Mouse (Mus musculus): ENCODE measurements at regions not wholly inside any gene's neighbourhood (a gene's known extent, or its start where the extent isn't known, plus 50 kb on each side); places are given as distances from the start of the nearest gene placed in this dataset.

DNA sequence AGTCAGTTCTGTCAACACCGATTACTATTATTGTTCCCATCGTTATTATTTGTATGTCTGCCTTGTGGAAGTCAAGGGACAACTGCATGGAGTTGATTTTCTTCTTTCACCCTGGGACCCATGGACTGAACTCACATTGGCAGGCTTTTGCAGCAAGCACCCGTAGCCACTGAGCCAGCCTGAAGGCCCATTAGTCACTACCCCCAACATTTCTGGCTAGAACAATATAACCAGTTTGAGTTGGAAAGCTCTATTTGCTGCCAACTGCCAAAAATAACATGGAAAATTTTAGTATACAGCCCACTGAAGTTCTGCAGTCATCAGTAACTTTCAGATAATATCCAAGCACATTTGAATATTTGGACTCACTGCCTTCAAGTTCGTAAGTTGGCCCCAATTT is 133.9 kb downstream of the Nuf2 start:
- H3K4me2 ChIP-seq, result no peak overlapping the region
- WGBS, result 87% methylated on average over 4 of the region's 4 CpGs
- H3K9me3 ChIP-seq (ENCODE audit: control insufficient read depth, low read length), result no peaks in the 10 kb centered on the region

DNA sequence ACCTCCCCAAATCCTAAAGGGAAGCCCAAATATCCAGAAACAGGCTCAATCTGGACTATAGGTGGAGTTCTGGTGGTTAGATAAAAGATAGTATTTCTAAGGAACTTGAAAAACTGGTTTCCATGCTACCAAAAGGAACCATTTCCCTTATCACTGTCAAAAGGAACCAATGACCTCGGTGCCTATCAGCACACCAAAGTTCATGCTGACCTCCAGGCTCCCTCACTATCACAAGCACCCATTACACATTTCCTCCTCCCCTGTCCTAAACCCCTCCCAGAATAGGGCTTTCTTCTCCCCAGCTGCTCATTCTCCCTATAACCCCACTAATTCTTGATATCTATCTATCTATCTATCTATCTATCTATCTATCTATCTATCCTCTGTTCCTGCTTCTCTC is 144.2 kb downstream of the Nuf2 start:
- 22% methylated on average over 1 of the region's 1 CpGs for WGBS
- no peak overlapping the region for H3K27ac ChIP-seq (ENCODE audit: low read depth, low read length)
- no peak overlapping the region for H3K9ac ChIP-seq (ENCODE audit: low read depth, low read length)
- H3K9me3 ChIP-seq (ENCODE audit: control insufficient read depth, low read length), result no peaks in the 10 kb centered on the region
- no peaks in the 10 kb centered on the region for H3K4me1 ChIP-seq (replicated peaks; ENCODE audit: control insufficient read depth, insufficient read depth, low read length)
- H3K36me3 ChIP-seq (ENCODE audit: control insufficient read depth, insufficient read depth, low read length), result no peaks in the 10 kb centered on the region
- H3K4me2 ChIP-seq, result no peak overlapping the region
- H3K27me3 ChIP-seq (replicated peaks; ENCODE audit: control insufficient read depth, insufficient read depth, low read length), result no peaks in the 10 kb centered on the region
- DNase-seq (ENCODE audit: low spot score) (no peak), ATAC-seq (replicated peaks; ENCODE audit: low FRiP score) (no peak)
- H3K4me3 ChIP-seq (ENCODE audit: low read depth, low read length), result no peak overlapping the region

More for the DNA sequence above, 133.9 kb downstream of the Nuf2 start:
- Histone ChIP-seq H3K27ac (ENCODE audit: low read depth, low read length) (no peak overlapping the region), H3K27me3 (replicated peaks; ENCODE audit: control insufficient read depth, insufficient read depth, low read length) (no peaks in the 10 kb centered on the region), H3K36me3 (ENCODE audit: control insufficient read depth, insufficient read depth, low read length) (no peaks in the 10 kb centered on the region), H3K4me3 (ENCODE audit: low read depth, low read length) (no peak overlapping the region), H3K9ac (ENCODE audit: low read depth, low read length) (no peak overlapping the region), H3K4me1 (replicated peaks; ENCODE audit: control insufficient read depth, insufficient read depth, low read length) (no peaks in the 10 kb centered on the region)
- ATAC-seq (replicated peaks; ENCODE audit: low FRiP score) (no peak), DNase-seq (ENCODE audit: low spot score) (no peak)

DNA sequence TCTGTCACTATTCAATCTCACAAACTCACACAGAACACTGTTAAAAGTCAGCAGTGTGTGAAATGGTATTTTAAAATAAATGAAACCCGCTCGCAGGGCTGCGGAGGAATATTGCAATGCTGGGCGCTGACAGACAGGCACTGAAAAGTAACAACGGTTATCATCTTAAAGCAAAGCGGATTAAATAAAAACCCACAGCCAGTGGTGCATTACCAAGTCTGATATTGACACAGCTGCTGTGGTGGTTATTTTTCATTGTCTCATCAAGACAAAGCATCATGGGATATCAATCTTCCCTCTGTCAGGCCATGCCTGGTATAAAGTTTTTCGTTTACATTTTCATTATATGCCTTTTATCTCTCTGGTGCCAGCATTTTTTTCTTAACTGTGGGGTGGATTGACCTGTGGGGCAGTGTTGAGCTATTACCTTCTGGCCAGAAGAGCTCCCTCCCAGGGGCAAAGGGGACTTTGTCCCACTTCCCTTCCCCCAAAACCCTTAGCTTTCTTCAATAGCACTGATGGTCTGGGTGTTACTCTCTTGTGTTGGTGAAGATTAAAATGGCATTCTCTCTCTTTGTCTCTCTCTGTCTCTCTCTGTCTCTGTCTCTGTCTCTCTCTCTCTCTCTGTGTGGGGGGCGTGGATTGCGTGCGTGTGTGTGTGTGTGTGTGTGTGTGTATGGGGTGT is 145.4 kb downstream of the Nuf2 start:
- ATAC-seq (replicated peaks; ENCODE audit: low FRiP score), result no peak

DNA sequence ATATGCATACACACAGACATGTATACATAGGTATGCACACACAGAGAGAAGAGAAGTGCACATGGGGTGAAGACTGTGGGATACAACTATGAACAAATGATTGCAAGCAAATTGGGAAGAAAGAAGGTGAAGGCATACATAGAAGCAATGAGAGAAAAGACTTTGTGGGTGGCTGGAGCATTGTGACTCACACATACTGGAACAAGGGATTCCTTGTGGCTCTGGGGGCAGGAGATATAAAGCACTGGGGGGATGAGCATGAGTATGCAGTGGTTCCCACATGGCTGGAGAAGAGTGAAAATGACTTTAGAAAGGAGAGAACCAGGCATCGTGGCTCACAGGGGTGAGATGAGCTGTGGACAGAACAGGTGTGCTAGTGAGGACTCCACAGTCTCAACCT is 156.6 kb downstream of the Nuf2 start:
- ATAC-seq (replicated peaks; ENCODE audit: low FRiP score) (no peak), DNase-seq (ENCODE audit: low spot score) (no peak)
- no peaks in the 10 kb centered on the region for H3K36me3 ChIP-seq (ENCODE audit: control insufficient read depth, insufficient read depth, low read length)
- H3K9ac ChIP-seq (ENCODE audit: low read depth, low read length), result no peak overlapping the region
- no peaks in the 10 kb centered on the region for H3K4me1 ChIP-seq (replicated peaks; ENCODE audit: control insufficient read depth, insufficient read depth, low read length)
- no peak overlapping the region for H3K4me2 ChIP-seq
- H3K9me3 ChIP-seq (ENCODE audit: control insufficient read depth, low read length), result no peaks in the 10 kb centered on the region
- H3K27ac ChIP-seq (ENCODE audit: low read depth, low read length), result no peak overlapping the region
- WGBS, result 76% methylated on average over 1 of the region's 1 CpGs
- H3K4me3 ChIP-seq (ENCODE audit: low read depth, low read length), result no peak overlapping the region
- no peaks in the 10 kb centered on the region for H3K27me3 ChIP-seq (replicated peaks; ENCODE audit: control insufficient read depth, insufficient read depth, low read length)

More for the DNA sequence above, 145.4 kb downstream of the Nuf2 start:
- H3K27me3 ChIP-seq (replicated peaks; ENCODE audit: control insufficient read depth, insufficient read depth, low read length), result no peaks in the 10 kb centered on the region
- DNase-seq (ENCODE audit: low spot score), result no peak
- no peak overlapping the region for H3K4me3 ChIP-seq (ENCODE audit: low read depth, low read length)
- no peak overlapping the region for H3K9ac ChIP-seq (ENCODE audit: low read depth, low read length)
- no peaks in the 10 kb centered on the region for H3K36me3 ChIP-seq (ENCODE audit: control insufficient read depth, insufficient read depth, low read length)
- H3K9me3 ChIP-seq (ENCODE audit: control insufficient read depth, low read length), result no peaks in the 10 kb centered on the region
- no peaks in the 10 kb centered on the region for H3K4me1 ChIP-seq (replicated peaks; ENCODE audit: control insufficient read depth, insufficient read depth, low read length)
- WGBS, result 72% methylated on average over 10 of the region's 10 CpGs
- no peak overlapping the region for H3K4me2 ChIP-seq
- no peak overlapping the region for H3K27ac ChIP-seq (ENCODE audit: low read depth, low read length)

DNA sequence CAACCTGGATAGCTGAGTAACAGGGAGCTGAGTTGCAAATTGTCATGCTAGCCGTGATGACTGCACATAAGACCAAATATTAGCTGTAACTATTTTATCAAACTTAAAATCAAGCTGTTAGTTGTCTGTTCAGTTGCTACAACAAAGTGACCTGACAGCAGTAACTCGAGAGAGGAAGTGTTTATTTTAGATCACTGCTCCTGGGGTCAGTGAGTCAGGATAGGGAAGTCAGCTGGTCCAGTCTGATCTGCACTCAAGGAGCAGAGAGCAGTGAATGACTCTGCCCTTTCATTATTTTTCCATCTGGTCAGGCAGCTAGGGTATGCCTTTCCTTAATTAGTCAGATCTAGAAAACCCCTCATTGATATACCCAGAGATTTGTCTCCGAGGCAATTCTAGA is 162.5 kb downstream of the Nuf2 start:
- ATAC-seq (replicated peaks; ENCODE audit: low FRiP score), result 0 out of 2 replicates have a peak, but pooled peaks have one; percentile 51
- Histone ChIP-seq H3K4me1 (replicated peaks; ENCODE audit: control insufficient read depth, insufficient read depth, low read length) (no peaks in the 10 kb centered on the region), H3K27ac (ENCODE audit: low read depth, low read length) (no peak overlapping the region), H3K4me3 (ENCODE audit: low read depth, low read length) (no peak overlapping the region), H3K36me3 (ENCODE audit: control insufficient read depth, insufficient read depth, low read length) (no peaks in the 10 kb centered on the region), H3K4me2 (no peak overlapping the region), H3K9me3 (ENCODE audit: control insufficient read depth, low read length) (no peaks in the 10 kb centered on the region), H3K9ac (ENCODE audit: low read depth, low read length) (no peak overlapping the region), H3K27me3 (replicated peaks; ENCODE audit: control insufficient read depth, insufficient read depth, low read length) (no peaks in the 10 kb centered on the region)
- DNase-seq (ENCODE audit: low spot score), result no peak
- 24% methylated on average over 3 of the region's 3 CpGs for WGBS

DNA sequence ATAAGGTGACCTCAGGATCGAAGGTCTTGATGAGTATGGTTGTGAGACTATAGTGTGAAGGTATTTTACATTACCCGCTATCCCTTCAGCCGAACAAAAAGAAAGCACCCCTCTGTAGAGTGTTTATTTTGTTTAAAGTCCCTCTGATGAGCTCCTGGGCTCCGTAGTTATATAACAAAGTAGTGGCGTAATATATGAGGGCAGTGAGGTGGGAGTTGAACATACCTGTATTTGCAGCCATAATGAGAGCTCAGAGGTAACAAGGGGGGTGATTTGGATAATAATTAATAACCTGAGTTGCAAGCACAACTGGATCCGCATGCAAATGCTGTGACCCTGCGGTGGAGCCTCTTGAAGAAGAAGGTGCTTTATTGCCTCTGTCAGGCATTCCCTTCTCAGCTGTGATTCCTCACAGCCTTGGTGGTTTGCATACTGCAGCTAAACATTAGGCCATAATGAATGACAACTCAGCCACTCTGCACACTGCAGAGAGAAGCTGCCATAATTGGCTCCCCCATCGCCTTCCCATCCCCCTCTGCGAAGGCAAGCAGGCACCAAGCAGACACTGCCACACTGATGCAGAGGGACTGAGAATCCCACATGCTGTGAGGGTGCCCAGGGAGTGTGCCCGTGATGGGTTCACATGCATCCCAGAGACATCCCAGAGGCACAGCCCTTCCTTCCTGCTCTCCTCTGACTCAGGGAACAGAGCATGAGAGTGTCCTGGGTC is 163.3 kb downstream of the Nuf2 start:
- H3K27ac ChIP-seq (ENCODE audit: low read depth, low read length), result no peak overlapping the region
- H3K9ac ChIP-seq (ENCODE audit: low read depth, low read length), result no peak overlapping the region
- ATAC-seq (replicated peaks; ENCODE audit: low FRiP score), result 0 out of 2 replicates have a peak, but pooled peaks have one; percentile 23
- no peaks in the 10 kb centered on the region for H3K9me3 ChIP-seq (ENCODE audit: control insufficient read depth, low read length)
- no peak for DNase-seq (ENCODE audit: low spot score)
- no peaks in the 10 kb centered on the region for H3K27me3 ChIP-seq (replicated peaks; ENCODE audit: control insufficient read depth, insufficient read depth, low read length)
- no peaks in the 10 kb centered on the region for H3K4me1 ChIP-seq (replicated peaks; ENCODE audit: control insufficient read depth, insufficient read depth, low read length)
- no peak overlapping the region for H3K4me2 ChIP-seq
- H3K36me3 ChIP-seq (ENCODE audit: control insufficient read depth, insufficient read depth, low read length), result no peaks in the 10 kb centered on the region
- H3K4me3 ChIP-seq (ENCODE audit: low read depth, low read length), result no peak overlapping the region
- WGBS, result 70% methylated on average over 10 of the region's 10 CpGs

DNA sequence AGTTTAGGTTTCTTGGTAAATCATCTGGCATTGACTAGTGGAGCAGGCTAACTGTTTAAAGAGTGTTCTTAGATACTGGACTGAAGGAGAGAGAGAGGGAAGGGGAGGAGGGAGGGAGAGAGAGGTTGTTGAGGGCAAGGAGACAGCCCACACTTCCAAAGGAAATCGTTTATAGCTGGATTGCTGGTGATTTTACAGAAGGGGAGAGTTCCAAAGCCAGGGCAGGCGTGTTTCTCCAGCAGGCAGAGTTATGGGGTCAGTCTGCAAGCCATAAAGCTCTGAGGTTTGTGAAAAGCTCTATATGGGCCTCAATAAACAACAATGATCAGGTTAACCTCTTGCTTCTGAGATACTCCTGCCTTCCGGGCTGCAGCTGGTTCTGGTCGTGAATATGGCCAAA is 163.9 kb downstream of the Nuf2 start:
- ATAC-seq (replicated peaks; ENCODE audit: low FRiP score) (no peak), DNase-seq (ENCODE audit: low spot score) (no peak)
- Histone ChIP-seq H3K27ac (ENCODE audit: low read depth, low read length) (no peak overlapping the region), H3K27me3 (replicated peaks; ENCODE audit: control insufficient read depth, insufficient read depth, low read length) (no peaks in the 10 kb centered on the region), H3K36me3 (ENCODE audit: control insufficient read depth, insufficient read depth, low read length) (no peaks in the 10 kb centered on the region), H3K9ac (ENCODE audit: low read depth, low read length) (no peak overlapping the region), H3K4me3 (ENCODE audit: low read depth, low read length) (no peak overlapping the region), H3K9me3 (ENCODE audit: control insufficient read depth, low read length) (no peaks in the 10 kb centered on the region), H3K4me1 (replicated peaks; ENCODE audit: control insufficient read depth, insufficient read depth, low read length) (no peaks in the 10 kb centered on the region), H3K4me2 (no peak overlapping the region)
- WGBS, result 54% methylated on average over 4 of the region's 4 CpGs

DNA sequence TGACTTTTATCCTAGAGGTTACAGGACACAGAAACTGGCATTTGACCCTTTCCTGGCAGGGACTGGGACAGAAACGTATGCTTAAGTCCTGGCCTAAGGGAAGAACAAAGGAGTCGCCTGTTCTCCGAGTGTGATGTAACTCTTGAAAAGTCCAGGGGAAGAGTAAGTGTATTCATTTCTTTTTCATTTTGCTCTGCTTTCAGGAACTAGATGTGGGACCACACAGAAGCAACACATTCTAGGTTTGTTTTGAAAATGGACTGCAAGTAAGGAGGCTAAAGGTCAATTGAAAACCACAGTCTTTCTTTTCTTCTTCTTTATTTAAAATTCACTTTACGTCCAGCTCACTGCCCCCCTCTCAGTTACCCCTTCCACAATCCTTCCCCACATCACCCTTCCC is 168.7 kb downstream of the Nuf2 start:
- ATAC-seq (replicated peaks; ENCODE audit: low FRiP score) (no peak), DNase-seq (ENCODE audit: low spot score) (no peak)
- H3K36me3 ChIP-seq (ENCODE audit: control insufficient read depth, insufficient read depth, low read length), result no peaks in the 10 kb centered on the region
- no peaks in the 10 kb centered on the region for H3K9me3 ChIP-seq (ENCODE audit: control insufficient read depth, low read length)
- no peaks in the 10 kb centered on the region for H3K27me3 ChIP-seq (replicated peaks; ENCODE audit: control insufficient read depth, insufficient read depth, low read length)
- WGBS, result 80% methylated on average over 4 of the region's 4 CpGs
- no peaks in the 10 kb centered on the region for H3K4me1 ChIP-seq (replicated peaks; ENCODE audit: control insufficient read depth, insufficient read depth, low read length)
- no peak overlapping the region for H3K9ac ChIP-seq (ENCODE audit: low read depth, low read length)
- no peak overlapping the region for H3K4me2 ChIP-seq
- H3K27ac ChIP-seq (ENCODE audit: low read depth, low read length), result no peak overlapping the region
- no peak overlapping the region for H3K4me3 ChIP-seq (ENCODE audit: low read depth, low read length)

Measured in liver, embryonic 11.5 days (tissue).